Mouse (Mus musculus) A20 (cell line): ENCODE measurements around the gene Plscr3.
A peak's percentile ranks its signal among the peaks of the same experiment; 100 is the strongest.
"Not testable (repeated sequence)": the region's sequence is repeated elsewhere in the genome, so short reads cannot be mapped to it uniquely, and the experiment has no call there.

Experiments
- DNase-seq: peaks from one replicate; pipeline ENCODE4 v3.0.0-alpha.2; 2011; ENCODE audit warnings: low read depth, low spot score

The Plscr3 gene

DNA sequence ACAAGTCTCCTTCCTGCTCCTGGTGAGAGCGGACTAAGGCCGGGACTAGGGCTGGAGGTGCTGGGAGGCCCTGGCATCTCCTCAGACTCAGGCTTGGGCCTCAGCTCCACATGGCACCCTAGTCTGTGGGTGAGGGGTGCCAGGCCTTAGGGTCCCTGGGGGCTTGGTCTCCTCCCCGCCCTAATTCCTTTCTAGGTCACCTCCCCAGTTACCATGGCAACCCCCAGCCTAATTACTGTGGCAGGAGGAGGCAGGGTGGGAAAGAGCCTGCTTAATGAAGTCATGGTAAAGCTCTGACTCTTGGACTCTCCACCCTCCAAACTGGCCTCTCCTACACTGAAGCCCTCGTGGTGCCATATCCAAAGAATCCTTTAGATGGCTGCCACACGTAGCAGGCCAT, 17.3 kb upstream of the Plscr3 start:
- DNase-seq, result no peak

- DNase-seq, result no peak
These were observed 12.6 kb upstream of the Plscr3 start for GRCm38 (mm10) chr11:69833554-69833953.

GRCm38 (mm10) chr11:69834001-69834549, 12.1 kb upstream of the Plscr3 start:
- no peak for DNase-seq

DNA sequence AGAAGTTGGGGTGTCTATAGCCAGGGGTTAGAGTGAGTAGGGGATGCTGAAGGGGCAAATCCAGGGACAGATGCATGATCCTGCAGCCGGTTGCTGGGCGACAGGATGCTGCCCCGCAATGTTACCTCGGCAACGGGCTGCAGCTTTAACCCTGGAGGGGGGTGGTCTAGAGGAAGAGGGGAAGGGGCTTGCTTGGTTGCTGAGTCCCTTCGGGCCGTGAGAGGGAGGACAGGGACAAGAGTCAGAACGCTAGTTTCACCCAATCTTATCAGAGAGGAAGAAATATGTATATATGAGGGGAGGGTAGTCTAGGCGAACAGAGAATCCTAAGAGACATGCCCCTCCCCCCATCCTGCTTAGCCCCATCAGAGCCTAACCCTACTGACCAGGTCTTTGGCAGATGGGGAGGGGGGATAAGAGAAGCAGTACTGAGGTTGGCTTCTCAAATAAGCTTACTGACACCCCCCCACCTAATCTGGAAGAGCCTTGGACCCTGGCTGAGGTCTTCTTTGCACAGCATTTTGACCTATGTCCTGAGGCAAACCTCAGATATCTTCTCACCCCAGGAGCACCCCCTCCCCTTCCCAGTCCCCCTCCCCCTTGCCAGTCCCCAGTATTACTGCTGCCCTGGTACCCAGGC, 10.7 kb upstream of the Plscr3 start:
- DNase-seq, result no peak

DNA sequence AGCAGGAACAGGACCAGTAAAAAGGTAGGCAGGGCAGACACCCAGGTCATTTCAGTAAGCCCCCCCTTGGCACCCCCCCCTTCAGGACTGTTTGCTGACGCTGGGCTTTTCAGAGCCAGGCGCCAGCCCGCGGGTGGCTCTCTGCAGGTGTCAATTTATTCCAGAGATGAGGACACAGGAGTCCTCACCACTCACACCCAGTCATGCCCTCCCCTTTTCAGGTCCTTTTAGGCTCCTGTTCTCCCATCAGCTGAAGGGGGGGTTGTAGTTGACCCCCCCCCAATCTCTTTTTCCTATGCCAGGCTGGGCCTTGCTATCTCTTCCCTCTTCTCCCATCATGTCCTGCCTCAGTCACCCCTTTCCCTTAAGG, 10.2 kb upstream of the Plscr3 start:
- no peak for DNase-seq

- DNase-seq, result peak; percentile 23
These were observed 9.2 kb upstream of the Plscr3 start for GRCm38 (mm10) chr11:69836703-69837576.

DNA sequence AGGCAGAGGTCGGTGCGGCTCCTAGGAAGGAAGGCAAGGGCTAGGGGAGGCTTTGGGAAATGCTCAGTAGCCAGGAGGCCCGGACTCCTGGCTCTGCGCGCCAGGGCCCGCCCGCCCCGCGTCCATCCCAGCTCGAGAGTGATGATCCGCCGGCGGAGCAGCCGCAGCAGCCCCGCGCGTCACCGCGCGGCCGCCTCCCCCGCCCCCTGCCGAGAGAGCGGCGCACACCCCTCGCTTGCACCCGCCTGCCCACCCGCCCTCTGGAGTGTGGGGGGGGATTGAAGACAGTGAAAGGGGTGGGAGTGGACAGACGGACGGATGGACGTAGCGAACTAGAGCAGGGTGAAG, 8.6 kb upstream of the Plscr3 start, which contains the start of gene Nlgn2:
Nlgn2 (minus strand) TSS at position 181 of the 348 bp plus-strand sequence.
- no peak for DNase-seq

GRCm38 (mm10) chr11:69837952-69838713, 8.0 kb upstream of the Plscr3 start, which contains the start of gene Tmem256:
Tmem256 (plus strand) TSS chr11:69838514.
- peak; percentile 99 for DNase-seq

GRCm38 (mm10) chr11:69838714-69839104, 7.5 kb upstream of the Plscr3 start:
- DNase-seq, result no peak

GRCm38 (mm10) chr11:69846738-69847688, 837 bp downstream of the Plscr3 start:
- DNase-seq, result no peak

GRCm38 (mm10) chr11:69848021-69848420, 1.8 kb downstream of the Plscr3 start:
- no peak for DNase-seq

GRCm38 (mm10) chr11:69849128-69849527, 3.0 kb downstream of the Plscr3 start:
- no peak for DNase-seq

DNA sequence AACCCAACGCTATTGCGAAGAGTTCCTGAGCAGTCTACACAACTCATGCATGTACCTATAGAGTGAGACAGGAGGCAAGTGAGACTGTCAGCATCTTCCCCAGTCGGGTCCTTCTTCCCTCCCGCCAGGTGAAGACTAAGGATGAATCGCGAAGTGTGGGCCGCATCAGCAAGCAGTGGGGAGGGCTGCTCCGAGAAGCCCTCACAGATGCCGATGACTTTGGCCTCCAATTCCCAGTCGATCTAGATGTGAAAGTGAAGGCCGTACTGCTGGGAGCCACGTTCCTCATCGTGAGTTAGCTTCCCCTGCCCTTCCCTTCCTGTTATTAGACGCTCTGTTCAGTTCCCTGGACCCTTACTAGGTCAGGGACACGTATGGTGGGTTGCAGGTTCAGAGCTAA, 3.7 kb downstream of the Plscr3 start:
- DNase-seq, result no peak

GRCm38 (mm10) chr11:69850754-69851153, 4.6 kb downstream of the Plscr3 start:
- DNase-seq, result no peak

GRCm38 (mm10) chr11:69853994-69854393, 7.8 kb downstream of the Plscr3 start:
- DNase-seq, result no peak

DNA sequence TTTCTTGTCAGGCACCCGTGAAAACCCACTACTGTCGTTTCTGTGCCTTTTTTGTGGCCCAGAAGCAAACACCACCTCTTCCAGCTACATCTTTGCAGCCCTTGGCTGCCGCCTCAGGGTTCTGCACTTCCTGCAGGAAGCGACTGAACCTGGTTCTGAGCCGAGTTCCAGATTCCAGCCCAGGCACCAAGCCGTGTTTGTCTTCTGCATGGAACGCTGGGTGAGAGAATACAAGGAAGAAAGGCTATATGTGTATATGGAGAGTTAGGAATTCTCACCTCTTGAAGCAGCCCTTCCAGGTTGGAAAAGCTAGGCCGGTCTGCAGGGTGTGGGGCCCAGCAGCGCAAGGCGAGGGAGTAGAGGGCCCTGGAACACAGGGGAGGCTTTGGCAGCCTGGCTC, 8.5 kb downstream of the Plscr3 start:
- no peak for DNase-seq

- peak; percentile 67 for DNase-seq
These were observed 9.2 kb downstream of the Plscr3 start for GRCm38 (mm10) chr11:69855347-69855746.

DNA sequence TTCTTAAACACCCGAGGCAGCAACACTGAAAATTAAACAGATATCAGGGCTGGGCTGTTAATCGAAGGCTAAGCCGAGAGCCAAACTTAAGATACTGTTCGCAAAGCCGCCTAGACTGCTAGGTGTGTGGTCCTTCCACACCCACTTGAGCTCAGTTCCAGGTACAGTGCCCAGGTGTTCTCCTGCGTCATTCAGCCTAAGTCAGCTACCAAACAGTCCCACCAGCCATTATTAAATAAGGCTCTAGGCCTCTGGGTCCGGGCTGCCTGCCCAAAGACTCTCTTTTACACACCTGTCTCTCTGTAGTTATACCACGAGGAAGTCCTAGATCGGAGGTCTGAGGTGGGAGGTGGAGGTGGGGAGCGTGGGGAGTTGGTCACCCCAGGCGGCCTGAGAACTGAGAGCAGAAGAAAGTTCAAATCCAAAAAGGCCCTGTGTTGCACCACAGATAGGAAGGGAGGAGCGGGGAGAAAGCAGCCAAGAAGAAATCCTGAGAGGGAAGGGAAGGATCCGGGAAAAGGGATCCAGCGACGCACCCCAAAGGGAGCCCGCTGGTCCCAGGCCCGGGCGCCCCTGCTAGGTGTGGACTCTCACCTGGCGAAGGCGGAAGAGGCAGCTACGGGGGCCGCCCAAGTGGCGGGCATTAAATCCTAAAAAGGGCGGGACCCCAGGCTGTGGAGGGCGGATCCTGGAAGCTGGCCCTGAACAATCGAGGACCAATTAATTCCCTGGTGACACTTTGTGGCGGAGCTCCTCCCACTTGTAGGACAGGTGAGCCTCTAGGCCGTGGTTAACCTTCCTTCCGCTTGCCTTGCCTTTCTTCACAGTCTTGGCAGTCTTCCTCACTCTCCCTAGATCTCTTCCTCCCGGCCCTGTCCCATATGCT, 12.2 kb downstream of the Plscr3 start, which contains the start of gene Tnk1:
Tnk1 (minus strand) TSS at position 618 of the 886 bp plus-strand sequence.
- no peak for DNase-seq

DNA sequence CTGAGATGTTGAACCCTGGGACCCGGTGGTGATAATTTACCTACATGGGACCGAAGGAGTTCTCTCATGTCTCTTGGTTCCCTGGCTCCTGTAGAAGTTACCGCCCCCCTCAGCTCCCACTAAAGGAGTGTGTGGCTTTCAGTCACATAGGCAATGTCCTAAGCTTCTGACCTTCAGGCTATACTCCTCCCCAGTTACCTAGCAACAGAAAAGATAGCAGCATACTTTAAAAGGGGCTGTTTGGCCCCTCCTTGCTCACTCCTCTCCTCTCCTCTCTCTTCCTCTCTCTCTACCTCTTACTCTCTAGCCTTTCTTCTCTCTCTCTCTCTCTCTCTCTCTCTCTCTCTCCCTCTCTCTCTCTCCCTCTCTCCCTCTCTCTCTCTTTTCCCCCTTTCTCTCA, 17.6 kb downstream of the Plscr3 start:
- DNase-seq, result not testable (repeated sequence)
